Mouse (Mus musculus): ENCODE data around the gene As3mt. TPM values are rescaled to one million over a fixed set of nuclear protein-coding genes. Genes with fewer than 3 reads are reported as not detected.

As3mt gene
- polyA plus RNA-seq, 1 experiment from 2014 or later: 46.4 TPM

GRCm38 (mm10) chr19:46675641-46676040 is 31.6 kb upstream of the As3mt start:
- no peak for TF ChIP-seq CTCF (IDR thresholded peaks at IDR 0.05; ENCODE audit: low read depth)
- Histone ChIP-seq H3K4me1 (replicated peaks; ENCODE audit: control insufficient read depth, insufficient read depth, low read length) (peaks cover 7% of the 10 kb centered on the region; the same call in 1 of the 2 replicates), H3K4me2 (replicated peaks; ENCODE audit: low read depth) (no peak overlapping the region), H3K9ac (ENCODE audit: low read depth, low read length) (no peak overlapping the region), H3K27me3 (replicated peaks; ENCODE audit: control insufficient read depth, insufficient read depth, low read length) (no peaks in the 10 kb centered on the region; the same call in 1 of the 2 replicates), H3K27ac (ENCODE audit: low read depth, low read length) (no peak overlapping the region), H3K36me3 (ENCODE audit: control insufficient read depth, insufficient read depth) (no peaks in the 10 kb centered on the region), H3K9me3 (ENCODE audit: control insufficient read depth) (no peaks in the 10 kb centered on the region), H3K4me3 (ENCODE audit: low read depth, low read length) (no peak overlapping the region)
- 90% methylated on average over 3 of the region's 3 CpGs for WGBS
- ATAC-seq: no peak

- no peak for TF ChIP-seq CTCF (IDR thresholded peaks at IDR 0.05; ENCODE audit: low read depth)
- peak; percentile 92 for ATAC-seq
- peak overlapping the region; percentile 59 for H3K4me2 ChIP-seq (replicated peaks; ENCODE audit: low read depth)
- peak overlapping the region; percentile 22; the same call in 1 of the 2 replicates for H3K9ac ChIP-seq (ENCODE audit: low read depth, low read length)
- peak overlapping the region; percentile 31 for H3K4me3 ChIP-seq (ENCODE audit: low read depth, low read length)
- no peaks in the 10 kb centered on the region for H3K9me3 ChIP-seq (ENCODE audit: control insufficient read depth)
- no peaks in the 10 kb centered on the region for H3K36me3 ChIP-seq (ENCODE audit: control insufficient read depth, insufficient read depth)
- 24% methylated on average over 12 of the region's 12 CpGs for WGBS
- H3K27ac ChIP-seq (ENCODE audit: low read depth, low read length): peak overlapping the region; percentile 73
- H3K4me1 ChIP-seq (replicated peaks; ENCODE audit: control insufficient read depth, insufficient read depth, low read length): peaks cover 5% of the 10 kb centered on the region; the same call in 1 of the 2 replicates
- H3K27me3 ChIP-seq (replicated peaks; ENCODE audit: control insufficient read depth, insufficient read depth, low read length): no peaks in the 10 kb centered on the region
Measured at GRCm38 (mm10) chr19:46679720-46680383, 27.4 kb upstream of the As3mt start.

GRCm38 (mm10) chr19:46689460-46690372 is 17.5 kb upstream of the As3mt start, which contains the start of gene Borcs7:
Gene Borcs7, plus strand, starts transcription at chr19:46689906.
- 3% methylated on average over 44 of the region's 44 CpGs for WGBS
- H3K36me3 ChIP-seq (ENCODE audit: control insufficient read depth, insufficient read depth): no peaks in the 10 kb centered on the region; the same call in 1 of the 2 replicates
- H3K27me3 ChIP-seq (replicated peaks; ENCODE audit: control insufficient read depth, insufficient read depth, low read length): no peaks in the 10 kb centered on the region
- peak within 1 kb of the TSS; percentile 64 for H3K4me2 ChIP-seq (replicated peaks; ENCODE audit: low read depth)
- peak; percentile 86 for ATAC-seq
- H3K4me3 ChIP-seq (ENCODE audit: low read depth, low read length): peak within 1 kb of the TSS; percentile 68
- H3K9ac ChIP-seq (ENCODE audit: low read depth, low read length): peak within 1 kb of the TSS; percentile 43
- TF ChIP-seq CTCF (IDR thresholded peaks at IDR 0.05; ENCODE audit: low read depth): no peak
- no peaks in the 10 kb centered on the region for H3K9me3 ChIP-seq (ENCODE audit: control insufficient read depth)
- no peak within 1 kb of the TSS for H3K27ac ChIP-seq (ENCODE audit: low read depth, low read length)
- 0 out of 2 replicates have a peak, but pooled peaks cover 3% of the 10 kb centered on the region for H3K4me1 ChIP-seq (replicated peaks; ENCODE audit: control insufficient read depth, insufficient read depth, low read length)

GRCm38 (mm10) chr19:46690387-46690786 is 16.9 kb upstream of the As3mt start:
- ATAC-seq: no peak
- Histone ChIP-seq H3K9ac (ENCODE audit: low read depth, low read length) (no peak overlapping the region; the same call in 1 of the 2 replicates), H3K27me3 (replicated peaks; ENCODE audit: control insufficient read depth, insufficient read depth, low read length) (no peaks in the 10 kb centered on the region), H3K4me2 (replicated peaks; ENCODE audit: low read depth) (peak overlapping the region; percentile 64), H3K36me3 (ENCODE audit: control insufficient read depth, insufficient read depth) (no peaks in the 10 kb centered on the region; the same call in 1 of the 2 replicates), H3K4me3 (ENCODE audit: low read depth, low read length) (peak overlapping the region; percentile 68), H3K9me3 (ENCODE audit: control insufficient read depth) (no peaks in the 10 kb centered on the region), H3K4me1 (replicated peaks; ENCODE audit: control insufficient read depth, insufficient read depth, low read length) (0 out of 2 replicates have a peak, but pooled peaks cover 3% of the 10 kb centered on the region), H3K27ac (ENCODE audit: low read depth, low read length) (no peak overlapping the region)
- WGBS: 69% methylated on average over 11 of the region's 11 CpGs
- TF ChIP-seq CTCF (IDR thresholded peaks at IDR 0.05; ENCODE audit: low read depth): no peak

- Histone ChIP-seq H3K9me3 (ENCODE audit: control insufficient read depth) (no peaks in the 10 kb centered on the region), H3K36me3 (ENCODE audit: control insufficient read depth, insufficient read depth) (no peaks in the 10 kb centered on the region; the same call in 1 of the 2 replicates), H3K27ac (ENCODE audit: low read depth, low read length) (no peak overlapping the region), H3K9ac (ENCODE audit: low read depth, low read length) (no peak overlapping the region), H3K27me3 (replicated peaks; ENCODE audit: control insufficient read depth, insufficient read depth, low read length) (no peaks in the 10 kb centered on the region), H3K4me3 (ENCODE audit: low read depth, low read length) (no peak overlapping the region), H3K4me1 (replicated peaks; ENCODE audit: control insufficient read depth, insufficient read depth, low read length) (0 out of 2 replicates have a peak, but pooled peaks cover 3% of the 10 kb centered on the region), H3K4me2 (replicated peaks; ENCODE audit: low read depth) (no peak overlapping the region)
- no peak for ATAC-seq
- no peak for TF ChIP-seq CTCF (IDR thresholded peaks at IDR 0.05; ENCODE audit: low read depth)
- 81% methylated on average over 2 of the region's 2 CpGs for WGBS
Measured at GRCm38 (mm10) chr19:46691078-46691477, 16.2 kb upstream of the As3mt start.

- ATAC-seq: no peak
- 89% methylated on average over 4 of the region's 4 CpGs for WGBS
- Histone ChIP-seq H3K27ac (ENCODE audit: low read depth, low read length) (no peak overlapping the region), H3K4me1 (replicated peaks; ENCODE audit: control insufficient read depth, insufficient read depth, low read length) (0 out of 2 replicates have a peak, but pooled peaks cover 3% of the 10 kb centered on the region), H3K27me3 (replicated peaks; ENCODE audit: control insufficient read depth, insufficient read depth, low read length) (no peaks in the 10 kb centered on the region), H3K9ac (ENCODE audit: low read depth, low read length) (no peak overlapping the region), H3K4me3 (ENCODE audit: low read depth, low read length) (no peak overlapping the region), H3K4me2 (replicated peaks; ENCODE audit: low read depth) (no peak overlapping the region), H3K9me3 (ENCODE audit: control insufficient read depth) (no peaks in the 10 kb centered on the region), H3K36me3 (ENCODE audit: control insufficient read depth, insufficient read depth) (no peaks in the 10 kb centered on the region; the same call in 1 of the 2 replicates)
- no peak for TF ChIP-seq CTCF (IDR thresholded peaks at IDR 0.05; ENCODE audit: low read depth)
Measured at GRCm38 (mm10) chr19:46693146-46693545, 14.1 kb upstream of the As3mt start.

All from intestine, postnatal 0 days (tissue).